Mouse (Mus musculus): ENCODE results near the gene Zbtb16. TPM values are rescaled to one million over a fixed set of nuclear protein-coding genes. Genes with fewer than 3 reads are reported as not detected.

The Zbtb16 gene
- polyA plus RNA-seq, 1 experiment from 2014 or later: 0.77 TPM

GRCm38 (mm10) chr9:48751900-48752299 lies 84.1 kb downstream of the Zbtb16 start:
- DNase-seq: no peak
- Histone ChIP-seq H3K27ac (no peak overlapping the region), H3K4me1 (replicated peaks) (peaks cover 6% of the 10 kb centered on the region), H3K9ac (no peak overlapping the region), H3K36me3 (no peaks in the 10 kb centered on the region), H3K4me2 (no peak overlapping the region), H3K9me3 (replicated peaks) (no peaks in the 10 kb centered on the region), H3K27me3 (0 out of 2 replicates have a peak, but pooled peaks cover 5% of the 10 kb centered on the region), H3K4me3 (replicated peaks) (no peak overlapping the region)
- ATAC-seq (ENCODE audit: low read depth): no peak
- 79% methylated on average over 3 of the region's 3 CpGs for WGBS (ENCODE audit: insufficient replicate concordance)

- H3K27ac ChIP-seq: no peak overlapping the region
These were observed 86.4 kb downstream of the Zbtb16 start for GRCm38 (mm10) chr9:48749666-48750065.

GRCm38 (mm10) chr9:48749168-48749567 lies 86.9 kb downstream of the Zbtb16 start:
- ATAC-seq (ENCODE audit: low read depth) (no peak), DNase-seq (no peak)
- Histone ChIP-seq H3K9me3 (replicated peaks) (no peaks in the 10 kb centered on the region), H3K36me3 (no peaks in the 10 kb centered on the region), H3K27me3 (0 out of 2 replicates have a peak, but pooled peaks cover 5% of the 10 kb centered on the region), H3K27ac (no peak overlapping the region), H3K4me1 (replicated peaks) (peaks cover 18% of the 10 kb centered on the region), H3K4me3 (replicated peaks) (no peak overlapping the region), H3K4me2 (no peak overlapping the region), H3K9ac (no peak overlapping the region)
- WGBS (ENCODE audit: insufficient replicate concordance): 69% methylated on average over 4 of the region's 4 CpGs

More at GRCm38 (mm10) chr9:48749666-48750065, 86.4 kb downstream of the Zbtb16 start:
- 82% methylated on average over 6 of the region's 6 CpGs for WGBS (ENCODE audit: insufficient replicate concordance)
- DNase-seq (no peak), ATAC-seq (ENCODE audit: low read depth) (no peak)
- Histone ChIP-seq H3K4me3 (replicated peaks) (no peak overlapping the region), H3K36me3 (no peaks in the 10 kb centered on the region), H3K4me2 (no peak overlapping the region), H3K4me1 (replicated peaks) (peaks cover 13% of the 10 kb centered on the region), H3K9me3 (replicated peaks) (no peaks in the 10 kb centered on the region), H3K27me3 (0 out of 2 replicates have a peak, but pooled peaks cover 5% of the 10 kb centered on the region), H3K9ac (no peak overlapping the region)

DNA sequence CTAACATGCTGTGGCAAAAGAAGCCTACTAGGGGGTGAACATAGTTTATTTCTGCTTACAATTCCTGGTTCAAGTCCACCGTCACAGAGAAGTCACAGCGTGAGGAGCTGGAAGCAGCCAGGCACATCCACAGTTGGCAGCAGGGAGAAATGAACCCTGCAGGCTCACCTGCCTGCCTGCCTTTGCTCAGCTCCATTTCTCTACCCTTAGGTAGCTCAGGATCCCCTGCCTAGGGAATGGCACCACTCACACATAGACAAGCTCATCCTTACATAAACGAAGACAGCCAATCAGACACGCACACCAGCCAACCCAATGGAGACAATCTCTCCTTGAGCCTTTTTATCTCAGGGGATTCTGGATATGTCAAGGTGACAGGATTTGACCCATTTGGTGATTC lies 87.3 kb downstream of the Zbtb16 start:
- H3K36me3 ChIP-seq: no peaks in the 10 kb centered on the region
- no peaks in the 10 kb centered on the region for H3K9me3 ChIP-seq (replicated peaks)
- no peak overlapping the region for H3K27ac ChIP-seq
- no peak overlapping the region for H3K4me2 ChIP-seq
- ATAC-seq (ENCODE audit: low read depth): no peak
- H3K4me3 ChIP-seq (replicated peaks): no peak overlapping the region
- 0 out of 2 replicates have a peak, but pooled peaks cover 2% of the 10 kb centered on the region for H3K27me3 ChIP-seq
- WGBS (ENCODE audit: insufficient replicate concordance): 89% methylated on average over 4 of the region's 4 CpGs
- no peak for DNase-seq
- no peak overlapping the region for H3K9ac ChIP-seq
- peaks cover 18% of the 10 kb centered on the region for H3K4me1 ChIP-seq (replicated peaks)

GRCm38 (mm10) chr9:48748216-48748615 lies 87.8 kb downstream of the Zbtb16 start:
- H3K27ac ChIP-seq: no peak overlapping the region
- H3K4me3 ChIP-seq (replicated peaks): no peak overlapping the region
- no peak overlapping the region for H3K4me2 ChIP-seq
- H3K27me3 ChIP-seq: 0 out of 2 replicates have a peak, but pooled peaks cover under 1% of the 10 kb centered on the region
- no peak overlapping the region for H3K9ac ChIP-seq
- ATAC-seq (ENCODE audit: low read depth) (no peak), DNase-seq (no peak)
- H3K4me1 ChIP-seq (replicated peaks): peaks cover 18% of the 10 kb centered on the region
- WGBS (ENCODE audit: insufficient replicate concordance): 56% methylated on average over 4 of the region's 4 CpGs
- H3K9me3 ChIP-seq (replicated peaks): no peaks in the 10 kb centered on the region
- no peaks in the 10 kb centered on the region for H3K36me3 ChIP-seq

GRCm38 (mm10) chr9:48746506-48746905 lies 89.5 kb downstream of the Zbtb16 start:
- H3K4me3 ChIP-seq (replicated peaks): no peak overlapping the region
- H3K27ac ChIP-seq: no peak overlapping the region
- H3K36me3 ChIP-seq: no peaks in the 10 kb centered on the region
- H3K9me3 ChIP-seq (replicated peaks): no peaks in the 10 kb centered on the region
- 0 out of 2 replicates have a peak, but pooled peaks cover 6% of the 10 kb centered on the region for H3K27me3 ChIP-seq
- 81% methylated on average over 10 of the region's 10 CpGs for WGBS (ENCODE audit: insufficient replicate concordance)
- H3K4me2 ChIP-seq: no peak overlapping the region
- no peak overlapping the region for H3K9ac ChIP-seq
- peaks cover 18% of the 10 kb centered on the region for H3K4me1 ChIP-seq (replicated peaks)
- ATAC-seq (ENCODE audit: low read depth) (no peak), DNase-seq (no peak)

DNA sequence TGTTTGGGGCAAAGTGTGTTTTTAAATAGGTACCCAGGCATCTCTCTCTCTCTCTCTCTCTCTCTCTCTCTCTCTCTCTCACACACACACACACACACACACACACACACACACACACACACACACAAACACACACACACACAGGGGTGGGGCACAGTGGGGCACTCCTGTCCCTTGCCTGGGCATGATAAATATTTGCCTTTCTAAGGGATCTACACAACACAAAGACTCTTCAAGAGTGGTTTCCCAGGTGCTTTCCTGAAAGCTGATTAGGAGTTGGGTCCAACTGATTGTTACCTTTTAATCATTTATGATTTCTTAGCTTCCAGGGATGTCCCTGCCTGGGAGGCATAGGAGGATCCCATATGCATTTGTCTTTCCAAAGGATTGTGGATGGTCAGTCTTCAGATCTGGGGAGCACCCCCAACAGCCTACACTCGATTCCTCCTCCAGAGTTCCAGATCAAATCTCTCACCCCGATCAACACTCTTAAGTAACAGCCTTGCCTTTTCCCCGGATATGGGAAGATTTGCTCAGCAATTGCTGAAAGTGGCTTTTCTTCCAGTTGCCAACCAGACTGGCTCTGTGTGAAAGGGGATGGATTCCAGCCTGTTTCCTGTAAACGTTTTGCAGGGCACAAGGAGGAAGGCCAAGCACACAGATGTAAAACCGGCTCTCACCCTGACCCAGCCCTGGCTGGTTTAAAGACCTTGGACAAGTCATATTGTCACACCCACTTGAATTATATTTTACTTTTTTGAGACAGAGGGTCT lies 90.5 kb downstream of the Zbtb16 start:
- ATAC-seq (ENCODE audit: low read depth): peak; percentile 79
- DNase-seq: peak; percentile 20
- Histone ChIP-seq H3K4me3 (replicated peaks) (no peak overlapping the region; the same call in 1 of the 2 replicates), H3K36me3 (no peaks in the 10 kb centered on the region), H3K27me3 (0 out of 2 replicates have a peak, but pooled peaks cover 6% of the 10 kb centered on the region), H3K9me3 (replicated peaks) (no peaks in the 10 kb centered on the region), H3K27ac (0 out of 2 replicates have a peak overlapping the region, but pooled peaks have one; percentile 3), H3K9ac (no peak overlapping the region), H3K4me2 (peak overlapping the region; percentile 39), H3K4me1 (replicated peaks) (peaks cover 22% of the 10 kb centered on the region)
- WGBS (ENCODE audit: insufficient replicate concordance): 46% methylated on average over 5 of the region's 5 CpGs

GRCm38 (mm10) chr9:48744916-48745315 lies 91.1 kb downstream of the Zbtb16 start:
- 30% methylated on average over 13 of the region's 13 CpGs for WGBS (ENCODE audit: insufficient replicate concordance)
- ATAC-seq (ENCODE audit: low read depth) (peak; percentile 81), DNase-seq (peak; percentile 60)
- Histone ChIP-seq H3K9me3 (replicated peaks) (no peaks in the 10 kb centered on the region), H3K9ac (no peak overlapping the region), H3K27ac (0 out of 2 replicates have a peak overlapping the region, but pooled peaks have one; percentile 34), H3K4me3 (replicated peaks) (no peak overlapping the region; the same call in 1 of the 2 replicates), H3K27me3 (0 out of 2 replicates have a peak, but pooled peaks cover 6% of the 10 kb centered on the region), H3K4me2 (peak overlapping the region; percentile 39), H3K4me1 (replicated peaks) (peaks cover 28% of the 10 kb centered on the region), H3K36me3 (no peaks in the 10 kb centered on the region)

DNA sequence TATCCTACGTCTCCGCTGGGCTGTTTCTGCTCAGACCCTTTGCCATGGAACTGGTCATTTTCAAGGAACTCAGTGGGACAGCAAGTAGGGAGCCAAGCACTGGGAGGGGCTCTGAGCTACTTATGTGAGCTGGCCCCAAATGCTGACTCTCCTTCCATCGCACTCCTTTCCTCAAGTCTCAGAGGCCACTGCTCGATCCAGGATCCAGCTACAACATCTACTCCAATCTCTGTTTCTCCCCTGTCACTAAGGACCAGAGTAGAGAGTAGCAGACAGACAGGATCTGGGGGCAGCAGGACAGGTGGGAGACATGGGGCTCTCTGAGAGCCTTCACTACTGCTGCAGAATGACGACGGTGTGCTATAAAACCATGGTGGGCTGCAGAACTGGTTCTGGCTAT lies 91.6 kb downstream of the Zbtb16 start:
- H3K4me1 ChIP-seq (replicated peaks): peaks cover 30% of the 10 kb centered on the region
- no peaks in the 10 kb centered on the region for H3K9me3 ChIP-seq (replicated peaks)
- no peaks in the 10 kb centered on the region for H3K36me3 ChIP-seq
- no peak for DNase-seq
- no peak overlapping the region for H3K4me3 ChIP-seq (replicated peaks)
- 0 out of 2 replicates have a peak, but pooled peaks cover 6% of the 10 kb centered on the region for H3K27me3 ChIP-seq
- 0 out of 2 replicates have a peak overlapping the region, but pooled peaks have one; percentile 34 for H3K27ac ChIP-seq
- 86% methylated on average over 6 of the region's 6 CpGs for WGBS (ENCODE audit: insufficient replicate concordance)
- no peak for ATAC-seq (ENCODE audit: low read depth)
- peak overlapping the region; percentile 39 for H3K4me2 ChIP-seq
- H3K9ac ChIP-seq: no peak overlapping the region

DNA sequence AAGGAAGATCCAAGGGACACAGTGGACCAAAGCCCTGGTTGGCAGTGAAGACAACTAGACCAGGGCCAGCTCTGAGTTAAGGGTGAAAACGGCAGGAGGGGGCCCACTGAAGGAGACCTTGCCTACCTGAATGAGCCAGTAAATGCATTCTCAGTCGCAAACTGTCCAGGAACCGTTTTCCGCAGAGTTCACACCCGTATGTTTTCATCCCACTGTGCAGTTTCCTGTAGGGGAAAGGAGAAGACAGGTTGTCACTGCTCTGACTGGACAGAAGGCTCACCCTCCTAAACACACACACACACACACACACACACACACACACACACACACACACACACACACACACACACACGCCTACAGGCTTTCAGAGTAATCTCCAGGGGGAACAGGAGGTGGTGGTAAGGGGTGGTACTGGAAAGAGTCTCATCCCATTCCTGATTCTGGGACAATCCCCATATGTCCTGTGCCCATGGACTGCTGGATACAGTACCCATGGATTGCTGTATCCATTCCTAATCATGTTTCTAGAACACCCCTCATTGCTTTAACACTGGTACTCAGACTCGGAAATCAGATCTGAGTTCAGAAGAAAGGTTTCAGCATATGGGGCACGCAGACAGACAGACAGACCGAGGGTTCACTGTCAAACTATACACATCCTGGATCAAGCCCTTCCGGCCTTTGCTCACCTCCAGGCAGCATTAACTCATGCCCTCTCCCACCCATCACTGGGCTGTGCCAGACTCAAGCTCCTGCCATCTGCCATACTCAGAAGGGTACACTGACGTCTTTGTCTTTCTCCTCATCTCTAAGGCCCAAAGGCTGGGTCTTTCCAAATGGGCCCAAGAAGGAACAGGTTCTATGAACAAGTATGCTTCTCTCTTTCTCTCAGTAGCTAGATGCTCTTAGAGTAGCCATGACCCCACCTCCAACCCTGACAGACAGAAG lies 92.4 kb downstream of the Zbtb16 start:
- Histone ChIP-seq H3K4me1 (replicated peaks) (peaks cover 30% of the 10 kb centered on the region), H3K4me2 (no peak overlapping the region), H3K9ac (no peak overlapping the region), H3K27me3 (0 out of 2 replicates have a peak, but pooled peaks cover 6% of the 10 kb centered on the region), H3K27ac (no peak overlapping the region), H3K36me3 (no peaks in the 10 kb centered on the region), H3K4me3 (replicated peaks) (no peak overlapping the region), H3K9me3 (replicated peaks) (no peaks in the 10 kb centered on the region)
- 75% methylated on average over 11 of the region's 11 CpGs for WGBS (ENCODE audit: insufficient replicate concordance)
- DNase-seq: no peak
- ATAC-seq (ENCODE audit: low read depth): no peak

GRCm38 (mm10) chr9:48742150-48742549 lies 93.9 kb downstream of the Zbtb16 start:
- H3K36me3 ChIP-seq: no peaks in the 10 kb centered on the region
- no peak for ATAC-seq (ENCODE audit: low read depth)

More at GRCm38 (mm10) chr9:48742150-48742549, 93.9 kb downstream of the Zbtb16 start:
- no peak overlapping the region for H3K9ac ChIP-seq
- DNase-seq: no peak
- H3K27ac ChIP-seq: no peak overlapping the region
- peaks cover 30% of the 10 kb centered on the region for H3K4me1 ChIP-seq (replicated peaks)
- no peaks in the 10 kb centered on the region for H3K9me3 ChIP-seq (replicated peaks)
- H3K4me3 ChIP-seq (replicated peaks): no peak overlapping the region
- no peak overlapping the region for H3K4me2 ChIP-seq
- 77% methylated on average over 7 of the region's 7 CpGs for WGBS (ENCODE audit: insufficient replicate concordance)
- H3K27me3 ChIP-seq: 0 out of 2 replicates have a peak, but pooled peaks cover 6% of the 10 kb centered on the region
